Mouse (Mus musculus): ENCODE measurements around the gene Ubac2.
A peak's percentile ranks its signal among the peaks of the same experiment; 100 is the strongest.

The Ubac2 gene

GRCm38 (mm10) chr14:121924876-121925275 lies 46.5 kb downstream of the Ubac2 start:
- DNase-seq (ENCODE audit: low read depth, low spot score), result no peak

GRCm38 (mm10) chr14:121926901-121927300 lies 48.5 kb downstream of the Ubac2 start:
- DNase-seq (ENCODE audit: low read depth, low spot score), result no peak

- DNase-seq (ENCODE audit: low read depth, low spot score), result no peak
Measured at GRCm38 (mm10) chr14:121927451-121927850, 49.0 kb downstream of the Ubac2 start.

GRCm38 (mm10) chr14:121928375-121929137 lies 50.1 kb downstream of the Ubac2 start:
- DNase-seq (ENCODE audit: low read depth, low spot score), result peak; percentile 54

- DNase-seq (ENCODE audit: low read depth, low spot score), result no peak
Measured at GRCm38 (mm10) chr14:121929243-121929951, 51.0 kb downstream of the Ubac2 start.

GRCm38 (mm10) chr14:121930731-121931383 lies 52.4 kb downstream of the Ubac2 start:
- DNase-seq (ENCODE audit: low read depth, low spot score), result no peak

- no peak for DNase-seq (ENCODE audit: low read depth, low spot score)
Measured at GRCm38 (mm10) chr14:121931594-121931993, 53.2 kb downstream of the Ubac2 start.

GRCm38 (mm10) chr14:121932180-121932579 lies 53.8 kb downstream of the Ubac2 start:
- no peak for DNase-seq (ENCODE audit: low read depth, low spot score)

GRCm38 (mm10) chr14:121933906-121934596 lies 55.6 kb downstream of the Ubac2 start:
- no peak for DNase-seq (ENCODE audit: low read depth, low spot score)

- DNase-seq (ENCODE audit: low read depth, low spot score), result no peak
Measured at GRCm38 (mm10) chr14:121934597-121934946, 56.2 kb downstream of the Ubac2 start.

GRCm38 (mm10) chr14:121936356-121936755 lies 57.9 kb downstream of the Ubac2 start:
- DNase-seq (ENCODE audit: low read depth, low spot score), result no peak

GRCm38 (mm10) chr14:121936856-121937255 lies 58.4 kb downstream of the Ubac2 start:
- DNase-seq (ENCODE audit: low read depth, low spot score), result no peak

GRCm38 (mm10) chr14:121937601-121938255 lies 59.3 kb downstream of the Ubac2 start:
- no peak for DNase-seq (ENCODE audit: low read depth, low spot score)

- no peak for DNase-seq (ENCODE audit: low read depth, low spot score)
Measured at GRCm38 (mm10) chr14:121938256-121939191, 60.1 kb downstream of the Ubac2 start.

- no peak for DNase-seq (ENCODE audit: low read depth, low spot score)
Measured at GRCm38 (mm10) chr14:121939582-121939981, 61.2 kb downstream of the Ubac2 start.

- DNase-seq (ENCODE audit: low read depth, low spot score), result no peak
Measured at GRCm38 (mm10) chr14:121946131-121946530, 67.7 kb downstream of the Ubac2 start.

GRCm38 (mm10) chr14:121946728-121947127 lies 68.3 kb downstream of the Ubac2 start:
- DNase-seq (ENCODE audit: low read depth, low spot score), result no peak

- no peak for DNase-seq (ENCODE audit: low read depth, low spot score)
Measured at GRCm38 (mm10) chr14:121947201-121947760, 68.9 kb downstream of the Ubac2 start.

- no peak for DNase-seq (ENCODE audit: low read depth, low spot score)
Measured at GRCm38 (mm10) chr14:121947966-121948365, 69.5 kb downstream of the Ubac2 start.

- DNase-seq (ENCODE audit: low read depth, low spot score), result no peak
Measured at GRCm38 (mm10) chr14:121949436-121949835, 71.0 kb downstream of the Ubac2 start.
